Mouse (Mus musculus): Measurements from ENCODE around the gene Pih1d3.

The Pih1d3 gene

GRCm38 (mm10) chr1:31222564-31222963, at the start of gene Pih1d3, which contains the start of gene 4931428L18Rik:
Gene Pih1d3 (plus strand): TSS chr1:31222838.
Gene 4931428L18Rik (minus strand): TSS chr1:31222684.
- no peak for TF ChIP-seq GATA4 (IDR thresholded peaks at IDR 0.05; ENCODE audit: insufficient replicate concordance, low read length)

- TF ChIP-seq GATA4 (IDR thresholded peaks at IDR 0.05; ENCODE audit: insufficient replicate concordance, low read length): no peak
Measured at GRCm38 (mm10) chr1:31175401-31175800, 47.2 kb upstream of the Pih1d3 start.

GRCm38 (mm10) chr1:31176101-31176500, 46.5 kb upstream of the Pih1d3 start, which contains the start of gene Lgsn:
Gene Lgsn (plus strand): TSS chr1:31176401.
- TF ChIP-seq GATA4 (IDR thresholded peaks at IDR 0.05; ENCODE audit: insufficient replicate concordance, low read length): no peak

- no peak for TF ChIP-seq GATA4 (IDR thresholded peaks at IDR 0.05; ENCODE audit: insufficient replicate concordance, low read length)
Measured at GRCm38 (mm10) chr1:31178264-31178663, 44.4 kb upstream of the Pih1d3 start.

DNA sequence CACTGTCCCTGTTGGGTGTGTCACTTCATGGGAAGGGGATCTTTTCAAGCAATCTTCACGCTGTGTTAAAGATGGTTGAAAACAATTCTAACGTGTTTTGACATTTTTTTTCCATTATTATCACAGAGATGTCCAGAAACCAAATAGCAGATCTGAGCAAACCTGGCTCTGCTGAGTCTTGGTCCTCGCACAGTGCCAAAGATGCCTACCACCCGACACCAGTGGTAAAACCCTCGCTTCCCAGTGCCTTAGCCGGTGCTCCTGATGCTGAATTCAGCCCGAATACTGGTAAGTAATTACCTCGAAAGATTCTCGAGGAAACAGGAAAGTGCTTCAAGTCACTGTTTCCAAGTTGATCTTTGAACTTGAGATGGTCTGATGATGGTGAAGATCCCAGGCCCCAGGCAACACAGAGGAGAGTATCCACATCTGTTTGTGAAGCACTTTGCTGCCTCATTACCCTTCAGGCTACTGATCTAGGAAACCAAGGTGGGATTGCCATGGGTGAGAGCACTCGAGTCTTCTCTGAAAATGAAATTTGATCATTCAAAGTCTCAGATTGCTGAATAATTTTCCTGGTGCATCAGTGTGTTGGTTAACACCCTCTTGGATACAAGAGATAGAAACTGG, 32.3 kb upstream of the Pih1d3 start:
- no peak for TF ChIP-seq GATA4 (IDR thresholded peaks at IDR 0.05; ENCODE audit: insufficient replicate concordance, low read length)

DNA sequence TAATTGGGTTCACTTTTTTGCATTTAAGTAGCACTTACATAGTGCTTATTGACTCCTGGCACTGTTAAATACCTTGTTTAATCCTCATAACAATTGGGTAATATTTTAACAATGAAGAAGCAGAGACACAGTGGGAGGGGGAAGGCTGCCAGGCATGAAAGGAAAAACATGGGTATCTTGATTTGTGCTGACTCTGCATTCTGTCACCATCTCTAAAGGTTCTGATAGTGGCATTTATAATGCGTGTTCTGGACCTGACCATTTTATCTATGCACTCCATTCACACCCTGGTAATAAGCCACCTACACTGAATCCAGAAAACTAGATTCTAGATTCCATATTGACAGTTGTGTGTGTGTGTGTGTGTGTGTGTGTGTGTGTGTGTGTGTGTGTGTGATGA, 27.0 kb upstream of the Pih1d3 start:
- TF ChIP-seq GATA4 (IDR thresholded peaks at IDR 0.05; ENCODE audit: insufficient replicate concordance, low read length): no peak

DNA sequence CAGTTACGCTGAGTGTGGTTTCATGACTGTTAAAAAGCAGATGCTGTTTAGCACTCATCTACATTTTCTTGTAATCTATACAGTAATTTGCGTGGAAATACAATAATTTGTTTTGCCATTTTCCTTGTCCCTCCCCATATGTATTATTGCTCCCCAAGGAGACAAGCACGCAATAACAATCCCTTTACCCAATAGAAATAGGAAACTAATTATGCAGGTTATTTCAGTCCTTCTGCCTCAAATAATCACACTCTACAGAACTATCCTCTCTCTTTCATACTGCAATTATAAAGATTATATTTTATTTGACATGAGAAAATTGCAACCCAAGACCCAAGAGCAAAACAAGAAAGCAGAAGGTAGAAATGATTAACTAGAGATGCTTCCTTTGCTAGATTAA, 25.7 kb upstream of the Pih1d3 start:
- no peak for TF ChIP-seq GATA4 (IDR thresholded peaks at IDR 0.05; ENCODE audit: insufficient replicate concordance, low read length)

GRCm38 (mm10) chr1:31203771-31204170, 18.9 kb upstream of the Pih1d3 start:
- no peak for TF ChIP-seq GATA4 (IDR thresholded peaks at IDR 0.05; ENCODE audit: insufficient replicate concordance, low read length)

GRCm38 (mm10) chr1:31205346-31205745, 17.3 kb upstream of the Pih1d3 start:
- no peak for TF ChIP-seq GATA4 (IDR thresholded peaks at IDR 0.05; ENCODE audit: insufficient replicate concordance, low read length)

DNA sequence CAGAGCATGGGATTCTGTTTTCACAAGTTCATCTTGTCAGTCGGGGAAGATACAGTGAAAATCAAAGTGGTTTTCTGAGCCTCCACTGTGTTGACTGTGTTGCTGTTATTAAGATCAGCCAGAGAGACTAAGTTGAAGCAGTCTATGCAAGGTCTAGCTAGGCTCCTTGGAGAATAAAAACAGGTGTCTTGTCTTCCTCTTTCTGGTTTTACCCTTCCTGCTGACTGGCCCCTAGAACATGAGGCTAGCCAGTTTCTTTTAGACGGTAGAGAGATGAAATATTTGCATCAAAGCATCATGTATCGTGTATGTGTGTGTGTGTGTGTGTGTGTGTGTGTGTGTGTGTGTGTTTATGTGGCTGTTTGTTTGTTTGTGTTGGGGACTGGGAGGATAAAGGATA, 16.9 kb upstream of the Pih1d3 start:
- TF ChIP-seq GATA4 (IDR thresholded peaks at IDR 0.05; ENCODE audit: insufficient replicate concordance, low read length): no peak

GRCm38 (mm10) chr1:31210144-31210543, 12.5 kb upstream of the Pih1d3 start:
- TF ChIP-seq GATA4 (IDR thresholded peaks at IDR 0.05; ENCODE audit: insufficient replicate concordance, low read length): no peak

DNA sequence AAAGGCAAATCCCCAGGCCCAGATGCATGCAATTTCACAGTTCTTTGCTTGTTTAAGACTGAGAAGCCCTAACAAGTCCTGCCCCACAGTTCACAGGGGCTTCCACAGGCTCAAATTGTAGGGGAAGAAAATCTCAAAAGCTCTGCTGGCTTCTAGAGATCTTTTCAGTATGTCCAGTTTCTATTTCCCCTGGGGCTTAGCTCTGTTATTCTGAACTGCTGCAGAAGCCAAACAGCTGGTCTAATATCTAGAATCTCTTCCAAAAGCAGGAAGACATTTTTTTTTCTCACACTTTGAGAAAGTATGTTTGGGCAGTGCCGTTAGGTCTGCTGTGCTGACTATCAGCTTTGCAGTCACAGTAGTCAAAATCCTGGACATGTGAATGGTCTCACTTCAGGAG, 7.8 kb upstream of the Pih1d3 start:
- TF ChIP-seq GATA4 (IDR thresholded peaks at IDR 0.05; ENCODE audit: insufficient replicate concordance, low read length): no peak

DNA sequence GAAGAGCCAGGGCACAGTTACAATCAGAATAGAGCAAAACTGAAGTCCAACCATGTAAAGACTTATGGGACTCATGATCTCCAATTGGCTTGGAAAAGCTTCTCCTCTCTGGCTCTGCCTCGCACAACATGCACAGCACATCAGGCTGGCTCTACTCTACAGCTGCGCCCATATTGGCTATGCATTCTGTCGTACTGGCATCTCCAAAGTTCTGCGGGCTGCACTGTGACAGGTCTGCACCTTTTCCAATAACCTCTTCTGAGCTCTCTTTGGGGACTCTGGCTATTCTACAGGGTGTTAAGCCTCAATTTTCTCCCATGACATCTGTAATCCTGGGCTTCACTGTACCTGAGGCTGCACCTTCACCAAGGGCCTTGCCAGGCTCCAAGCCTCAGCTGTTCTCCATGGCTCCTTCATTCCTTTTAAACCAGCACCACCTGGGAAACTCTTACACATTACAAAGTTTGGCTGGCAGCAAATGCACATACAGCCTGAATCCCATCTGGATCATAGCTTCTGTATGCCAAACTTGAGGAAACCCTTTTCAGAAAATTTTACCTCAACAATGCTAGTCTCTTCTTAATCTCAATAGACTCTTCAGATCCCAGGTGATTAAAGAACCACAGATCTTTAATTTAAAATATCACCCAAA, 1.9 kb upstream of the Pih1d3 start:
- TF ChIP-seq GATA4 (IDR thresholded peaks at IDR 0.05; ENCODE audit: insufficient replicate concordance, low read length): no peak

DNA sequence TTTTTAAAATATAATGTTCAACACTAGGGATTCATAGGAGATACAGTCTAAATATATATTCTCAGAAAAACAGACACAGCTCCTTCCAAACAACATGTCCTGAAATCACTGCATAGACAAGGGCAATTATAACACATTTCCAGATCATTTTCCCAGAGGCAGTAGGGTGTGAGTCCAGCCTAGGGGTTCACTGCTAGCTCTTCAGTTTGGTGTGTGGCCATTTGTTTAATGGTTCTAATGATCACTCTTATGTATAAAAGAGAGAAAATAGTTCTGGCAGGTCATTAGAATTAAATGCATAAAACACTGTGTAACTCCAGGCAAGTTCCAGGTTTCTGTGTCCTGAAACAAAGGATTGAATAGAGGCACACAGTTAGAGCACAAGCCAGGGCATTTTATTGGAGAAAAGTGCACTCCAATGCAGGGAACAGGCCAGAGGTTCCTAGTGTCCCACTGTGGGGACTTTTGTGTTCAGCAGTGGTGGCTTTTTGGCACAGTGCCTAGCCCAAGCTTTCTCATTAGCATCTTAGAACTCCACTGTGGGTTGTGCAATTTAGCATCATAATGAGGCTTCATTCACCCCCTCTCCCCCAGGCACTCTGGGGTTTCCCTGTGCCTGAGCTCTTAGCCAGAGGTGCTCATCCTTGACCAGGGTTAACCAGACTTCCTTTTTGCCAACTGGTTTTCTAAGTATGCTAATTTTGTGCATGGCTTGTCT, 10.8 kb downstream of the Pih1d3 start:
- no peak for TF ChIP-seq GATA4 (IDR thresholded peaks at IDR 0.05; ENCODE audit: insufficient replicate concordance, low read length)

DNA sequence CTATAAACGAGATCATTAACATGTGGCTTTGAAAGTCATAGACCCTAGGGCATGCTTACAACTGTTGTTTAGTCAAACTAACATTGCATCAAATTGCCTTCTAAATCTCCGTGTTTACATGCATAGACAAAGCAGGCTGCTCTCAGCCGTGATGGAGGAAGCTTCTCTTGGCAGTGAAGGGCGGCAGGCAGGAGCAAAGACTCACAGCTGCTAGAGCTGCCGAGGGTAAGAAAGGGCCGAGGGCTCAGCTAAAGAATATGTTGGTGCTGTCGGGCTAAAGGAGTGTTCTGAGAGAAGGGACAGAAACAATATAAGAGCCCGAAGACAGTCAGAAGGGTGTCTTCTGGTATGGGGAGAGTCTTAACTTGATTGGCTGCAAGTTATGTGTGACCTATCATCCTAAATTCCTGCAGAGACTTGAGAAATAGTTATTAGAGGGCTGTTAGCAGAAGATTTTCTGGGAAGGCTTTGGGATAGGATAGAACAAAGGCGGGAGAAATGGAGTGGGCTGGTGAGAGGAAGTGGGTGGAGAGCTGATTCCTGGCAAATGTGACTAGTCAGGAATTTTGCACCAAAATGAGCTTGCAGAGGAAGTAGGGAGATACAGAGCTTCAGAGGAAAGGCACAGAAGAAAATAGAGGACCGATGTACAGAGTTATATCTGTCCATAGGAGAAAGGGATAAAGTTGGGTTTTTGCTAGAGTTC, 37.7 kb downstream of the Pih1d3 start:
- no peak for TF ChIP-seq GATA4 (IDR thresholded peaks at IDR 0.05; ENCODE audit: insufficient replicate concordance, low read length)
